Mouse (Mus musculus): ENCODE data around the gene Fbxo46. TPM values are rescaled to one million over a fixed set of nuclear protein-coding genes. Genes with fewer than 3 reads are reported as not detected.

Gene Fbxo46
- polyA plus RNA-seq, 1 experiment from 2014 or later = 11.6 TPM

GRCm38 (mm10) chr7:19096421-19096976 is 23.2 kb upstream of the Fbxo46 start:
- no peak for ATAC-seq (ENCODE audit: insufficient read depth)
- no peak for TF ChIP-seq CTCF (IDR thresholded peaks at IDR 0.05; ENCODE audit: low read depth)
- no peaks in the 10 kb centered on the region for H3K9me3 ChIP-seq (ENCODE audit: low read depth, low read length)
- WGBS = 38% methylated on average over 5 of the region's 5 CpGs
- peaks cover 19% of the 10 kb centered on the region for H3K36me3 ChIP-seq (ENCODE audit: insufficient read depth)
- peak overlapping the region; percentile 97; the same call in 1 of the 2 replicates for H3K27ac ChIP-seq (ENCODE audit: low read depth)
- peak overlapping the region; percentile 91 for H3K4me2 ChIP-seq
- peak overlapping the region; percentile 88 for H3K9ac ChIP-seq
- peak overlapping the region; percentile 77 for H3K4me3 ChIP-seq (ENCODE audit: low read depth, low read length)
- peaks cover 8% of the 10 kb centered on the region for H3K4me1 ChIP-seq (ENCODE audit: insufficient read depth)
- H3K27me3 ChIP-seq (ENCODE audit: insufficient read depth, low read length) = no peaks in the 10 kb centered on the region
- no peak for DNase-seq

- Histone ChIP-seq H3K27me3 (ENCODE audit: insufficient read depth, low read length) (no peaks in the 10 kb centered on the region), H3K4me1 (ENCODE audit: insufficient read depth) (peaks cover 8% of the 10 kb centered on the region), H3K9ac (no peak overlapping the region), H3K36me3 (ENCODE audit: insufficient read depth) (peaks cover 16% of the 10 kb centered on the region), H3K4me2 (no peak overlapping the region), H3K27ac (ENCODE audit: low read depth) (no peak overlapping the region), H3K9me3 (ENCODE audit: low read depth, low read length) (no peaks in the 10 kb centered on the region), H3K4me3 (ENCODE audit: low read depth, low read length) (0 out of 2 replicates have a peak overlapping the region, but pooled peaks have one; percentile 3)
- no peak for ATAC-seq (ENCODE audit: insufficient read depth)
- WGBS = 50% methylated on average over 2 of the region's 2 CpGs
- TF ChIP-seq CTCF (IDR thresholded peaks at IDR 0.05; ENCODE audit: low read depth) = no peak
- DNase-seq = no peak
These were observed 22.4 kb upstream of the Fbxo46 start for GRCm38 (mm10) chr7:19097217-19097616.

DNA sequence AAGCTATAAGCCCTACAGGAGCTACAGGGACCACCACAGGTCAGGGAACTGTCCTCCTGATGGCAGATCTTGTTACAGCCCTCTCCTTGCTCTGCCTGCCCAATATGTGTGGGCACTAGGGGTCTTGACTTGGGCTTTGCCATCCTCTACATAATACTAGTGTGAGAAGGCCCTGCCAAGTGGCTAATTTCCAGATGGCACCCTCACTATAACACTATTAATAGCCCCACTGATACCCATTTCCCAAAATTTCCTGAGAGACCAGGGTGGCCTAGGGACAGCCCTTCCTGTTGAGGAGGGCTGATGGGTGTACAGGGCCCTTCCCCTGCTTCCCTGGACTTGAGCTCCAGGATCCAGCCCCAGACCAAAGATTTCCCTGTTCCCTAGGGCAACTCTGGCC is 21.8 kb upstream of the Fbxo46 start:
- Histone ChIP-seq H3K9ac (no peak overlapping the region), H3K36me3 (ENCODE audit: insufficient read depth) (peaks cover 16% of the 10 kb centered on the region), H3K4me1 (ENCODE audit: insufficient read depth) (peaks cover 8% of the 10 kb centered on the region; the same call in 1 of the 2 replicates), H3K27me3 (ENCODE audit: insufficient read depth, low read length) (no peaks in the 10 kb centered on the region), H3K27ac (ENCODE audit: low read depth) (no peak overlapping the region), H3K4me2 (no peak overlapping the region), H3K9me3 (ENCODE audit: low read depth, low read length) (no peaks in the 10 kb centered on the region), H3K4me3 (ENCODE audit: low read depth, low read length) (no peak overlapping the region)
- no peak for TF ChIP-seq CTCF (IDR thresholded peaks at IDR 0.05; ENCODE audit: low read depth)
- ATAC-seq (ENCODE audit: insufficient read depth) = no peak
- no peak for DNase-seq

GRCm38 (mm10) chr7:19098811-19099210 is 20.8 kb upstream of the Fbxo46 start:
- Histone ChIP-seq H3K4me2 (no peak overlapping the region), H3K4me3 (ENCODE audit: low read depth, low read length) (no peak overlapping the region), H3K36me3 (ENCODE audit: insufficient read depth) (peaks cover 16% of the 10 kb centered on the region), H3K9me3 (ENCODE audit: low read depth, low read length) (no peaks in the 10 kb centered on the region), H3K27ac (ENCODE audit: low read depth) (no peak overlapping the region), H3K4me1 (ENCODE audit: insufficient read depth) (peaks cover 8% of the 10 kb centered on the region; the same call in 1 of the 2 replicates), H3K9ac (no peak overlapping the region; the same call in 1 of the 2 replicates), H3K27me3 (ENCODE audit: insufficient read depth, low read length) (no peaks in the 10 kb centered on the region)
- 56% methylated on average over 7 of the region's 7 CpGs for WGBS
- ATAC-seq (ENCODE audit: insufficient read depth) = no peak
- no peak for TF ChIP-seq CTCF (IDR thresholded peaks at IDR 0.05; ENCODE audit: low read depth)
- DNase-seq = no peak

GRCm38 (mm10) chr7:19100290-19100689 is 19.4 kb upstream of the Fbxo46 start:
- peaks cover 16% of the 10 kb centered on the region for H3K36me3 ChIP-seq (ENCODE audit: insufficient read depth)
- no peak overlapping the region for H3K4me3 ChIP-seq (ENCODE audit: low read depth, low read length)
- ATAC-seq (ENCODE audit: insufficient read depth) = no peak
- WGBS = 67% methylated on average over 1 of the region's 1 CpGs
- H3K27ac ChIP-seq (ENCODE audit: low read depth) = no peak overlapping the region
- H3K9ac ChIP-seq = no peak overlapping the region
- no peak for TF ChIP-seq CTCF (IDR thresholded peaks at IDR 0.05; ENCODE audit: low read depth)
- H3K9me3 ChIP-seq (ENCODE audit: low read depth, low read length) = no peaks in the 10 kb centered on the region
- no peak for DNase-seq
- no peak overlapping the region for H3K4me2 ChIP-seq
- peaks cover 8% of the 10 kb centered on the region; the same call in 1 of the 2 replicates for H3K4me1 ChIP-seq (ENCODE audit: insufficient read depth)
- H3K27me3 ChIP-seq (ENCODE audit: insufficient read depth, low read length) = no peaks in the 10 kb centered on the region

DNA sequence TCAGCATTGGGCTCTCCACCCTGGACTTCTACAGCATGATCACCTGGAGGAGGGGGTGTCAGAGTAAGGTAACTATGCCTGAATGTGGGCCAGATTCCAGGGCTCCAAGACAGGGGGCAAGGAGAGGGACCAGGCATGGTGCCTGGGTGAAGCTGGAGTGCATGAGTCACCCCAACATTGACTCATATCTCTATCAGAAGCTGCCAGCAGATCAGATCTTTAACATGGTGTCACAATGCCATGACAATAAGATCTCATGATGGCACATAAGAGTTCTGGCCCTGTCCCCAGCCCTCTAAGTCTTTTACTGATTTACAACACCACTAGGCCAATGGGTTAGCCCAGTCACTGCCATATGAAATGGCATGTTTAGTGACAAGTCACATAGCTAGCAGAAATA is 15.9 kb upstream of the Fbxo46 start:
- no peaks in the 10 kb centered on the region for H3K36me3 ChIP-seq (ENCODE audit: insufficient read depth)
- no peak overlapping the region for H3K4me2 ChIP-seq
- H3K27ac ChIP-seq (ENCODE audit: low read depth) = no peak overlapping the region
- no peak overlapping the region for H3K4me3 ChIP-seq (ENCODE audit: low read depth, low read length)
- DNase-seq (no peak), ATAC-seq (ENCODE audit: insufficient read depth) (no peak)
- no peak for TF ChIP-seq CTCF (IDR thresholded peaks at IDR 0.05; ENCODE audit: low read depth)
- H3K9me3 ChIP-seq (ENCODE audit: low read depth, low read length) = no peaks in the 10 kb centered on the region
- H3K9ac ChIP-seq = no peak overlapping the region
- no peaks in the 10 kb centered on the region for H3K27me3 ChIP-seq (ENCODE audit: insufficient read depth, low read length)
- no peaks in the 10 kb centered on the region for H3K4me1 ChIP-seq (ENCODE audit: insufficient read depth)

- Histone ChIP-seq H3K9ac (no peak overlapping the region), H3K27me3 (ENCODE audit: insufficient read depth, low read length) (no peaks in the 10 kb centered on the region), H3K4me1 (ENCODE audit: insufficient read depth) (no peaks in the 10 kb centered on the region), H3K27ac (ENCODE audit: low read depth) (no peak overlapping the region), H3K36me3 (ENCODE audit: insufficient read depth) (no peaks in the 10 kb centered on the region), H3K4me2 (no peak overlapping the region), H3K9me3 (ENCODE audit: low read depth, low read length) (no peaks in the 10 kb centered on the region), H3K4me3 (ENCODE audit: low read depth, low read length) (no peak overlapping the region)
- DNase-seq (no peak), ATAC-seq (ENCODE audit: insufficient read depth) (no peak)
- no peak for TF ChIP-seq CTCF (IDR thresholded peaks at IDR 0.05; ENCODE audit: low read depth)
- 65% methylated on average over 2 of the region's 2 CpGs for WGBS
These were observed 15.2 kb upstream of the Fbxo46 start for GRCm38 (mm10) chr7:19104486-19104885.

All from lung, embryonic 14.5 days (tissue).